Mouse (Mus musculus): ENCODE measurements around the gene Dnah2. TPM values are rescaled to one million over a fixed set of nuclear protein-coding genes. Genes with fewer than 3 reads are reported as not detected.

The Dnah2 gene
- polyA plus RNA-seq, 1 experiment from 2014 or later = 0.90 TPM

DNA sequence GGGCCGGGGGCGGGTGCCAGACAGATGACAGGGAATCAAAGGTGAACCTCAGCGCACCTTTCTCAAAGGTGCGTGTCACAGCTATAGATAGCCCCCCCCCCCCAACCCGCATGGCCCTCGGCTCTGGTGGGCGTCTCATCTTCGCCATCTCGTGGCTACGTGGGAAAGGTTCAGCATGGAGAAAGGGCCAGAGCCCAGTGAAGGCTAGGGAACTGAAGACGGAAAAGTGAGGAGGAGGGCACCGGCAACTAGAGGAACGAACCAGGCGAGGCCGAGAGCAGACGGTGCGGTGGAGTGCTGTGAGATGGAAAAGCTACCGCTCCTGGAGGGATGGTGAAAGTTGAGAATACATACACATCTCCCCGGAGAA, 129.5 kb downstream of the Dnah2 start:
- peaks cover 41% of the 10 kb centered on the region for H3K4me1 ChIP-seq (ENCODE audit: insufficient read depth, low read length)
- under 1% methylated on average over 19 of the region's 19 CpGs for WGBS
- peak overlapping the region; percentile 79 for H3K27ac ChIP-seq (ENCODE audit: low read length)
- H3K9me3 ChIP-seq (ENCODE audit: low read length) = no peaks in the 10 kb centered on the region
- peaks cover 28% of the 10 kb centered on the region for H3K27me3 ChIP-seq (ENCODE audit: insufficient read depth, low read length)
- no peak for ATAC-seq (ENCODE audit: low FRiP score, low TSS enrichment)
- H3K9ac ChIP-seq (replicated peaks; ENCODE audit: low read length) = peak overlapping the region; percentile 56
- peak overlapping the region; percentile 97 for H3K4me2 ChIP-seq (replicated peaks; ENCODE audit: low read depth, low read length)
- peak overlapping the region; percentile 81 for H3K4me3 ChIP-seq (ENCODE audit: low read length)
- H3K36me3 ChIP-seq (ENCODE audit: insufficient read depth, low read length) = no peaks in the 10 kb centered on the region

DNA sequence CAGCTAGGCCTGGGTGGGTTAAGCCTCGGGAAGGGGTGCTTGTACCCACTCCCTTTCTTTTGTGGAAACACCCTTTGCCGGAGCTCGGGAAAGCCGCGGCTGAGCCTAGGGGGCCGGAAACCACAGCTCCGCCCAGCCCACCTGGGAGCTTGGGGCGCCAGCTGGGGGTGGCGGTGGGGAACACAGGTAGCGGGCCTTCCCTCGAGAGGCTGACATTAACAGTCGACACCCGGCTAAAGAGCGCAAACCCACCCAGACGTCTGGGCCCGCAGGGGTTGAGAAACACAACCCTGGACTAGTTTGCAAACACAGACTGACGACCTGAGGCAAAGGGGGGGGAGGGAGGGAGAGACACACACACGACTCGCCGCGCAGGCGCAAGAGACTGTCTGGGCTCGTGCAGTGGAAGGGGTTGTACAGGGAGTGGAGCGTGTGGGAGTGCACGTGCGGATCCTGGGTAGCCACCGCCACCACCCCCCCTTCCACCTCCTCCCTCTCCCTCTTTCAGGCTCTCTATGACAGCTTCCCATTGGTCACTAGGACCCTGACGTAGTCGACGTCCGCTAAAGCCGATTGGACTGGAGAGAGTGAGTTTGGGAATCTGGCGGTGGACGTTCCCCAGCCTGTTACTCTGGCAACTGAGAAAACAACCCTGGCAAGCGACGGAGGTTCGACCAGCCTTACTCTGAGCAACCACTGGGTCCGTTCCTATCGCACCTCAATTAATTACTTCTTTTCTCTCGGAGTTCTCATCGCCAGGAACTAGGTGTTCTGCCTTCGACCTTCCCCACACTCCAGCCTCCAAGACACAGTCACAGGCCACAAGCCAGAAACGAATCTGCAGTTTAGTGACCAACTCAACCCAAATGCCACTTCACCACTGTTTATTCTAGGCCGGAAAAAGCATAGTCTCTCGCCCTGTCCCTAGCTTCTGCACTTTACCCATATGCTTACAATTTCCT, 130.1 kb downstream of the Dnah2 start:
- Histone ChIP-seq H3K27ac (ENCODE audit: low read length) (peak overlapping the region; percentile 99), H3K9ac (replicated peaks; ENCODE audit: low read length) (peak overlapping the region; percentile 80), H3K4me2 (replicated peaks; ENCODE audit: low read depth, low read length) (peak overlapping the region; percentile 97), H3K9me3 (ENCODE audit: low read length) (no peaks in the 10 kb centered on the region), H3K4me1 (ENCODE audit: insufficient read depth, low read length) (peaks cover 48% of the 10 kb centered on the region), H3K27me3 (ENCODE audit: insufficient read depth, low read length) (peaks cover 27% of the 10 kb centered on the region), H3K4me3 (ENCODE audit: low read length) (peak overlapping the region; percentile 81), H3K36me3 (ENCODE audit: insufficient read depth, low read length) (no peaks in the 10 kb centered on the region)
- ATAC-seq (ENCODE audit: low FRiP score, low TSS enrichment) = peak; percentile 88
- under 1% methylated on average over 45 of the region's 45 CpGs for WGBS

DNA sequence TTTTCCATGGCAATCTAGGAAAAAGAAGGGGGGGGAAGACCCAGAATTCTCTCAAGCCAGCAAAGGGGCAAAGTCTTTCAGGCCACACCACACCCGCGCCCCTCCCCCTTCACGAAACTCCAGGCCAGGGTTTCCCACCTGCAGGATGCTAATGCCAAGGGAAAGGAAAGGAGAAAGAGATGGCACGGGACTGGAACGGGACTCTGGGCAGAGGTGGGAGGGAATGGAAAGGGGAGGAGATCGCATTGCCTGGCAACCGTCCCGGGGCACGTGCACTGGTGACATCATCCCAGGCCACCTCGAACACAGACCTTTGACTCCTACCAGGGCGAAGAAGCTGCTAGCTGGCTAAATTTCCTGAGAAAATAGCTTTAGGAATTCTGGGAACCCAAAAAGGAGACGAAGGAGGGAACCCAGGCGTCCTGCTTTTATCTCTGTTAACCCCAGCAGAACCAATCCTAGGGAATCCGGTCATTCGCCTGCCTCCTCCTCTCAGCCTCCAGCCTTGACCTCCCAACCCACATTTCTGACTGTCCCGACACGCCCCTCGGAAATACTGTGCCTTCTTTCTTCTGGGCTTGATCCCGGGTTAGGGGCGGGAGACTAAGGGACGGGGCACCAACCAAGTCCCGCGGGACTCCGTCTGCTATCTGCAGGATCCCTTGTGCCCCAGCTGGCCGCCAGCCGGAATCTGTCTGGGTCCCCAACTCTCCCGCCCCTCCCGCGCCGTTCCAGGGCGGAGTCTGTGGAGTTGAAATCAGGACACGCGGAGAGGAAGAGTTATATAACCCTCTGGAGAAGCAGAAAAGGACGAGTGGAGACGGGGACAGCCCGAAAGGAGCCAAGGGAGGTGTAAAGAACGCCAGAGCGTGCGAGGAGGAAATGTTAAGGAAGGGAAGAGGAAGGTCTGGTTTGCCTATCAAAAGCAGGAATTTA, 131.2 kb downstream of the Dnah2 start:
- H3K27me3 ChIP-seq (ENCODE audit: insufficient read depth, low read length) = peaks cover 22% of the 10 kb centered on the region
- under 1% methylated on average over 39 of the region's 39 CpGs for WGBS
- peak overlapping the region; percentile 99 for H3K27ac ChIP-seq (ENCODE audit: low read length)
- peak overlapping the region; percentile 97 for H3K4me2 ChIP-seq (replicated peaks; ENCODE audit: low read depth, low read length)
- H3K9ac ChIP-seq (replicated peaks; ENCODE audit: low read length) = peak overlapping the region; percentile 80
- peaks cover 58% of the 10 kb centered on the region for H3K4me1 ChIP-seq (ENCODE audit: insufficient read depth, low read length)
- no peaks in the 10 kb centered on the region; the same call in 1 of the 2 replicates for H3K36me3 ChIP-seq (ENCODE audit: insufficient read depth, low read length)
- no peaks in the 10 kb centered on the region for H3K9me3 ChIP-seq (ENCODE audit: low read length)
- peak overlapping the region; percentile 81 for H3K4me3 ChIP-seq (ENCODE audit: low read length)
- ATAC-seq (ENCODE audit: low FRiP score, low TSS enrichment) = peak; percentile 32

DNA sequence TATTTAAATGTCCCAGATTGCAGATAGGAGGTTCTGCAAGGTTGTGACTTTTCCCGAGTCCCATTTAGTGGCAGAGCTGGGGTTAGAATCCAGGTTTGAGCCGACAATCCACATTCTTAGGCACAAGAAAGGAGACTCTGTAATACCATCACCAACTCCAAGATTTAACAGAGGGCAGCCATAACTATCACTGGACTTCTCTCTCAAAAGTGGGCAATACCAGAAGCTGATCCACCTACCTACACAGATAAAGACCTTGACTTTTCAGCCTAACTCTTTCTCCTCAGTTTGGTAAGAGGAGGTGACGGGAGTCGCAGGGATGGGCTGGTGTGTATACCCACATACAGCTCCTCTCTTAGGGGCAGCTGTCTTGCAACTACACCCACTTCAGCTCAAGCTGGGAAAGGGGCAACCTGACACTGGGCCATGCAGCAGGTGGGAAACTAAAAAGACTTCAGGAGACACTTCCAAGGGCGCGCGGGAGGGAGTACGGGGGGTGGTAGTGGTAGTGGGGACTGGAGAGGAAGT, 131.9 kb downstream of the Dnah2 start:
- H3K4me2 ChIP-seq (replicated peaks; ENCODE audit: low read depth, low read length) = peak overlapping the region; percentile 97
- H3K36me3 ChIP-seq (ENCODE audit: insufficient read depth, low read length) = no peaks in the 10 kb centered on the region; the same call in 1 of the 2 replicates
- peaks cover 66% of the 10 kb centered on the region for H3K4me1 ChIP-seq (ENCODE audit: insufficient read depth, low read length)
- peak overlapping the region; percentile 81 for H3K4me3 ChIP-seq (ENCODE audit: low read length)
- WGBS = 7% methylated on average over 8 of the region's 8 CpGs
- ATAC-seq (ENCODE audit: low FRiP score, low TSS enrichment) = no peak
- H3K9me3 ChIP-seq (ENCODE audit: low read length) = no peaks in the 10 kb centered on the region
- peak overlapping the region; percentile 99 for H3K27ac ChIP-seq (ENCODE audit: low read length)
- peaks cover 15% of the 10 kb centered on the region for H3K27me3 ChIP-seq (ENCODE audit: insufficient read depth, low read length)
- peak overlapping the region; percentile 55 for H3K9ac ChIP-seq (replicated peaks; ENCODE audit: low read length)

DNA sequence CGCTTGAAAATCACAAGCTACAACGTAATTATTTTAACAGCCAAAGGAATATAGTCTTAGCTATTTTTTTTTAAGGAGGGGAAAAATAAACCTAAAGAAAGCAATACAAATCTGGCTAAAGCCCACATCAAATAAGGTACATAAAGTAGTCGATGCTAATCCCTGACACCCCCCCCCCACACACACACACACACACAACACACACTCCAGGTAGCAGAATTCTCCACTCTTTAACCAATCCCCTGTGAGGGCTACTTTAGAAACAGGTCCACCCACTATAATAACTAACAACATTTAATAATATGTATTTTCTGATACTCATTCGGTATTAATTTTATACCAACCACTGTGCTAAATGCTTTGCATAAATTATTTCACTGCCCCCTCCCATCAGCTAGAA, 132.4 kb downstream of the Dnah2 start:
- Histone ChIP-seq H3K4me1 (ENCODE audit: insufficient read depth, low read length) (peaks cover 68% of the 10 kb centered on the region), H3K36me3 (ENCODE audit: insufficient read depth, low read length) (no peaks in the 10 kb centered on the region; the same call in 1 of the 2 replicates), H3K4me3 (ENCODE audit: low read length) (peak overlapping the region; percentile 81), H3K27me3 (ENCODE audit: insufficient read depth, low read length) (peaks cover 10% of the 10 kb centered on the region), H3K9ac (replicated peaks; ENCODE audit: low read length) (peak overlapping the region; percentile 97), H3K9me3 (ENCODE audit: low read length) (no peaks in the 10 kb centered on the region), H3K27ac (ENCODE audit: low read length) (peak overlapping the region; percentile 99), H3K4me2 (replicated peaks; ENCODE audit: low read depth, low read length) (peak overlapping the region; percentile 97)
- WGBS = 1% methylated on average over 4 of the region's 4 CpGs
- ATAC-seq (ENCODE audit: low FRiP score, low TSS enrichment) = no peak

DNA sequence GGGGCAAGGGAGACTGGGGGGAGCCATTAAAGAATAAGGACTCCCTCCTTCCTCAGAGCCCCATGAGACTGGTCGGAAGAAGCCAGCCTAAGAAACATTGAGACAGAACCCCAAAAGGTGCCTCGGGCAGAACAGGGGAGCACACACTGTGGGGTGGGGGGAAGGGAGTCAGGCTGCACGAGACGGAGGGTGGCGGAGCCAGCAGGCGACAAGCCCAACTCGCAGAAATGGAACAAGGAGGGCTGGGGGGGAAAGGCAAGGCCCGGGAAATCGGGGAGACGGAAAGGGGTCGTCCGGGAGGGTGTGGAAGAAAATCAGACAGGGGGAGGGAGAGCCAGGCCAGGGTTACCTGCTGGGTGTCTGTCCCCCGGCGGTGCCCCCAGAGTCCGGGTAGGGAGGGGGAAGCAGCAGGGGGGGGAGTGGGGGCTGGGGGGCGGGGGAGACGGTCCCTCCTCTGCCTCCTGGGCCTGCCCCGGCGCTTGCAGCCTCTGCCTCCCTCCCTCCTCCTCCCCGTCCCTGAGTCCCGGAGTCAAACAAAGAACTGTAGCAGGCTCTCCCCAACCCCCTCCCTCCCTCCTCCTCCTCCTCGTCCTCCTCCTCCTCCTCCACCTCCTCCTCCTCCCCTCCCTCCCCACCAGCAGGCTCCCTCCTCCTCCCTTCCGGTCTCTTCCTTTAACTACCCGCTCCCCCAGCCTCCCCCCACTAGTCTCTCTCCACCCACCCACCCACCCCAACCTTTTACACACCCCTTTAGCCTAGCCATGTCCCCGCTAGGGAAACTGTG, 133.1 kb downstream of the Dnah2 start:
- Histone ChIP-seq H3K27ac (ENCODE audit: low read length) (peak overlapping the region; percentile 99), H3K9ac (replicated peaks; ENCODE audit: low read length) (peak overlapping the region; percentile 97), H3K4me2 (replicated peaks; ENCODE audit: low read depth, low read length) (peak overlapping the region; percentile 97), H3K36me3 (ENCODE audit: insufficient read depth, low read length) (no peaks in the 10 kb centered on the region; the same call in 1 of the 2 replicates), H3K4me3 (ENCODE audit: low read length) (peak overlapping the region; percentile 81), H3K9me3 (ENCODE audit: low read length) (no peaks in the 10 kb centered on the region), H3K27me3 (ENCODE audit: insufficient read depth, low read length) (peaks cover 4% of the 10 kb centered on the region), H3K4me1 (ENCODE audit: insufficient read depth, low read length) (peaks cover 63% of the 10 kb centered on the region)
- 0% methylated on average over 17 of the region's 25 CpGs for WGBS
- ATAC-seq (ENCODE audit: low FRiP score, low TSS enrichment) = no peak

DNA sequence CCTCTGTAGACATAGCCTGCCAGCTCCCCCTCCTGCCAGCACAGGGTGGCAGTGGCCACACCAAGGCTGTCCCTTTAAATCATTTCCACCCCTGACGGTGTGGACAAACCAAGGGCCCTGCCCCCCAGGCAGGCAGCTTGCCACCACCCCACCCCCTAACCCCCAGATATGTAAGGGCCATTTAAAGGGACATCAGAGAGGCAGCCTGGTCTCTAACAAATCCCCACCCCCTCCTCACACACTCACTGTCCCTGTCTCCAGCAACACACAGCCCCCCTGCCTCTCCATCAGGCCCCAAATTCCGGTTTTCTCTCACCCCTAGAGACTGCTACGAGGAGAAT, 133.6 kb downstream of the Dnah2 start:
- peak; percentile 20 for ATAC-seq (ENCODE audit: low FRiP score, low TSS enrichment)
- no peaks in the 10 kb centered on the region for H3K9me3 ChIP-seq (ENCODE audit: low read length)
- H3K4me3 ChIP-seq (ENCODE audit: low read length) = peak overlapping the region; percentile 81
- H3K36me3 ChIP-seq (ENCODE audit: insufficient read depth, low read length) = no peaks in the 10 kb centered on the region; the same call in 1 of the 2 replicates
- no peaks in the 10 kb centered on the region for H3K27me3 ChIP-seq (ENCODE audit: insufficient read depth, low read length)
- H3K27ac ChIP-seq (ENCODE audit: low read length) = peak overlapping the region; percentile 99
- peaks cover 57% of the 10 kb centered on the region for H3K4me1 ChIP-seq (ENCODE audit: insufficient read depth, low read length)
- 0% methylated on average over 3 of the region's 3 CpGs for WGBS
- H3K4me2 ChIP-seq (replicated peaks; ENCODE audit: low read depth, low read length) = peak overlapping the region; percentile 97
- peak overlapping the region; percentile 97 for H3K9ac ChIP-seq (replicated peaks; ENCODE audit: low read length)

DNA sequence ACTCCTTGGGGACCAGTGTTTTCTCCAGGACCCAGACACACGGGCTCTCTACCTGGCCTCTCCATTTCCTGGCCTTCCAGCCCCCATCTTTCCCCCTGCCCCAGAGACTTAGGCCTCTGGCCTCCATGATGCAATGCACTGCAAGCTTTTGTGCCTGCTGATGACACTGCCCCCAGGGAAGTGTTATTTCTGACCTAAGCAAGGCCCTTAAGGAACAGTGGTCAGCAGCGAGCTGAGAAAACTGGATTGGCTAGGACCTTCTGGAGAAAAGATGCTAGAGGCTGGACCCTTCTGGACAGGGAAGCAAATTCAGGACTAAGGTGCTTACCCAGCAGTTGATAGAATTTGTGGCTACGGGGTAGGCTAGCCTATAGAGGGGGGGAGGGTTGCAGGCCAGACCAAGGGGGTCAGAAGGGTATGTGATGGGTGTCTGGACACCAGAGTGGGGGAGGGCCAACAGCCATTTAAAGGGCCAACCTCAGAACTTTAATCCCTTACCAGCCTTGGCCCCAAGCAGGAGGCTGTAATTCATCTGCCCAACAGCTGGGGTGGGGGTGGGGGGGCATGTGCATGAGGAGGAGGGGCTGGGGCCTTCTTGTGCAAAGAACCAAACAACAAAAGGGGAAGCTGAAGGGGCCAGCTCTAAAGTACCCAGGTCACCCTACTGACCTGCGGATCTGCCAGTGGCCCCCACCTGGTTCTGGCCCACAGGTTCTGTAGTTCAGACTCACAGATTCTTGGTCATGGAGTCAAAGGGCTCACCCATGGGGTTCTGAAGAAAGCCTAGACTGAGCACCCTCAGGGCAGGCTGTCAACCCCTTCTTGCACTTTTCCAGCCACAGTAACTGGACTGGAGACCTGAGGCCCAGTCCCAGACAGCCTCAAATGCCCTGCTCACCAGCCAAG, 134.2 kb downstream of the Dnah2 start:
- H3K4me3 ChIP-seq (ENCODE audit: low read length) = peak overlapping the region; percentile 81
- peak overlapping the region; percentile 97 for H3K9ac ChIP-seq (replicated peaks; ENCODE audit: low read length)
- peaks cover 51% of the 10 kb centered on the region for H3K4me1 ChIP-seq (ENCODE audit: insufficient read depth, low read length)
- peak overlapping the region; percentile 97 for H3K4me2 ChIP-seq (replicated peaks; ENCODE audit: low read depth, low read length)
- H3K36me3 ChIP-seq (ENCODE audit: insufficient read depth, low read length) = no peaks in the 10 kb centered on the region; the same call in 1 of the 2 replicates
- WGBS = 18% methylated on average over 4 of the region's 4 CpGs
- no peaks in the 10 kb centered on the region for H3K27me3 ChIP-seq (ENCODE audit: insufficient read depth, low read length)
- H3K9me3 ChIP-seq (ENCODE audit: low read length) = no peaks in the 10 kb centered on the region
- ATAC-seq (ENCODE audit: low FRiP score, low TSS enrichment) = no peak
- peak overlapping the region; percentile 99 for H3K27ac ChIP-seq (ENCODE audit: low read length)

Measured in kidney, embryonic 16.5 days (tissue).